Mouse (Mus musculus) spleen, postnatal 14 days (tissue): Measurements from ENCODE around the gene Olfr1508.
"Not testable (repeated sequence)": the region's sequence is repeated elsewhere in the genome, so short reads cannot be mapped to it uniquely, and the experiment has no call there.

ENCODE experiments used
- DNase-seq, 2 experiments: peaks; one replicate each; pipeline ENCODE4 v3.0.0; 2021 to 2022; ENCODE audit warnings: low spot score in 2 of 2

Olfr1508 gene

GRCm38 (mm10) chr14:52467395-52467794, at the start of gene Olfr1508:
Olfr1508 (minus strand) TSS chr14:52467495.
- DNase-seq: no peak

- DNase-seq: no peak
Measured at GRCm38 (mm10) chr14:52495516-52495915, 28.2 kb upstream of the Olfr1508 start, which contains the start of gene Olfr1507. Olfr1507 (minus strand) TSS chr14:52495749.

- DNase-seq: no peak
Measured at GRCm38 (mm10) chr14:52465738-52466137, 1.6 kb downstream of the Olfr1508 start.

- no peak for DNase-seq
Measured at GRCm38 (mm10) chr14:52461928-52462327, 5.4 kb downstream of the Olfr1508 start.

GRCm38 (mm10) chr14:52451138-52451537, 16.2 kb downstream of the Olfr1508 start:
- DNase-seq: no peak

DNA sequence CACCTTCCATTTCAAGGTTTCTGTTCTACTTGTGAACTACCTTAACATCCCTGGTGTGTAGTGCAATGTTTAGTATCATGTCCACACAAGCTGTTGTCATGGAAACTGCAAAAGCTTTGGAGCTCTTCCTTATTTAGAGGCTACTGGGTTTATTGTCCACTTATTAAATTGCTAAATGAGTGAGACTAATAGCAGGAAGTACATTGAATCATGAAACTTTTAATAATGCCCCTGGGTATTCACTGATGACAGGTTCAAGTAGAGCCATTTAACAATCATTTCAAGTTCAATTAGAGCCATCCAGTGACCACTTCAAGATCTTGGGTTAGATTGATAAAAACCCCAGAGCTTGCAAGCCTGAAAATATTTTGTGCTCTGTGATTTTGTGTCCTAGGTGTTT, 24.6 kb downstream of the Olfr1508 start, which contains the start of gene Olfr1509:
Olfr1509 (plus strand) TSS at position 301 of the 400 bp plus-strand sequence.
- no peak for DNase-seq

DNA sequence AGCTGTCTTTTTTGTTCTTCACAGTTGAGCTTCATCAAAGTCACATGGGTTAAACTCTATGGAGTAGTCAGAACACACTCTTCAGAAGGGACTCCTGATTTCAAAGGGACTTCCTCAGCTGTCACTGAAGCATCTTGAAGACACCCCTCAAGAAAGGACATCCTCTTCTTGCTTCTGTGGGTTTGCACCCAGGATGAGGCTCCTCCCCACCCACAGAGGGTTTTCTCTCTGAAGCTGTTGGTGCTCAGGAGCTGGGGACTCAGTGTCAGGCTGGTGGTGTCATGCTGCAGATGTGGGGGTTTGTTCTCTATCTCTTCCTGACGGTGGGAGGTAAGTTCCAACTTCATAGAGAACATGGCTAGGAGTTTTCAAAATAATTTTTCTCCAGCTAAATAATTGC, 39.6 kb downstream of the Olfr1508 start:
- no peak for DNase-seq

DNA sequence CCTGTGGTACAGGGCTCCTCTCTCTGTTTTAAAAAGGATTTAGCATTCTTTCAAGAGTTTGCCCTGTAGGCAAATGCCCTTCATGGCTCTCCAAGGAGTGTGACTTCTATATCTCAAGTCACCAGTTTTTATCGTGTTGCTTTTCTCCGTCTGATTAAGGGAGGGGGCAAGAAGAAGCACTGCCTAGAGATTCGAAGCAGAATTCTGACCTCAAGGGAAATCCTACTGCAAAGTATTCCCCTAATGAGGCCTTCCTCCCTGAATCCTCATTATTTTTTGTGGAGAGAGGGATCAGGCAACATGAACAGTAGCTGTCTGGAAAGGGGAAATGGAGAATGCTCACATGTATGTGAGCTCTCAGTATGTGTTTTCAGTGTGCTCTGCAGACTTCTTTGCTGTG, 53.0 kb downstream of the Olfr1508 start, which contains the start of gene Olfr1510:
Olfr1510 (minus strand) TSS at position 101 of the 400 bp plus-strand sequence.
- DNase-seq: no peak

GRCm38 (mm10) chr14:52410142-52410919, 57.0 kb downstream of the Olfr1508 start:
- DNase-seq: not testable (repeated sequence)
